Mouse (Mus musculus) ovary, adult 18-20 months (tissue): ENCODE data around the gene Itpk1.

Experiments used
- DNase-seq: peaks from one replicate; pipeline ENCODE4 v3.0.0; 2022; ENCODE audit warnings: low spot score, mixed read lengths

Itpk1 gene

DNA sequence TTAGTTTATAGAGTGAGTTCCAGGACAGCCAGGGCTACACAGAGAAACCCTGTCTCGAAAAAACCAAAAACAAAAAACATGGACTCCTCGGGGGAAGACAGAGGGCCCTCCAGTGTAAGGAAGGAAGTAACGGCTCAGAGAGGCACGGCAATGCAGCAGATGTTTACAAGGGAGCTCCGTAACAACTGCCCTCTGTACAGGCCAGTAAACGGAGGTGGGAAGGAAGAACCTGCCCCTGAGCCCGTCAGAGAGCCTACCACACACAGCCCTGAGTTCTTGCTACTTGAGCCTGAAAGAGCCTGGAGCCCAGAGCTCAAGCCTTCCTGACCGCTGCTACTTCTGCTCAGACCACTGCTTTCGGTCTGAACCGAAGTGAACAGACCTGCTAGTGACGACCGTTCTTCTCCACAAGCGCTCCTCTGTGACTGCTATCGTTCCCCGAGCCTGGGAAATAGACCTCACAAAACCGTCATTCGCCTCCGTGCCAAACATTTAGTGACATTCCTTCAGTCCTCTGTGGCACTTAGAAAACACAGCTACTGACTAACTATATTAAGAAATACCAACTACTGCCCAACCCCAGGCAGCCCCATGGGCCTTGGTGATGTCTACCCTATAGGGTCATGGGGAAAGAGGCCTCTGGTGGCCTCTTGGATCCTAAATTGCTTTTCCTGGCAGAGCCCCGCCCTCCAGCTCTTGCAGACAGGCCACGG, 8.6 kb upstream of the Itpk1 start:
- no peak for DNase-seq

DNA sequence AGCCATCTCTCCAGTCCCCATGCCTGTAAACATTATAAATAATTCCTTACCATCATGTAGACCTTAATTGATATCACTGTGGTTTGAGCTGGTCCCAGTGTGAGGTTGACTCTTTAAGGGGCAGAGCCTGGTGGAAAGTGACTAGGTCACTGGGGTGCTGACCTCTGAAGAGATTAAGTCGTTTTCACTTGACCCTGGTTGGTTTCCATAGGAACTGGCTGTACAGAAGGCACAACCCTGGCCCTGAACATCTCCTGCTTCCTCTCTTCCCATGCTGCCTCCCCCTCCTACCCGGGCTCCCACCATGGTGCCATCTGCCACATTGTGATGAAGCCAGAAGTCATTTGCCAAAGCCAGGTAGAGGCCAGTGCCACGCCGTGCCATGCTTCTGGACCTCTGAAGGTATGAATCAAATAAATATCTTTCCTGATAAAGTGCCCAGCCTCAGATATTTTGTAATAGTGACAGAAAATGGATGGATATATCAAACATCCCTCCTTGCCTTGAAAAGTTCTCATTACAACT, 6.2 kb upstream of the Itpk1 start:
- no peak for DNase-seq

DNA sequence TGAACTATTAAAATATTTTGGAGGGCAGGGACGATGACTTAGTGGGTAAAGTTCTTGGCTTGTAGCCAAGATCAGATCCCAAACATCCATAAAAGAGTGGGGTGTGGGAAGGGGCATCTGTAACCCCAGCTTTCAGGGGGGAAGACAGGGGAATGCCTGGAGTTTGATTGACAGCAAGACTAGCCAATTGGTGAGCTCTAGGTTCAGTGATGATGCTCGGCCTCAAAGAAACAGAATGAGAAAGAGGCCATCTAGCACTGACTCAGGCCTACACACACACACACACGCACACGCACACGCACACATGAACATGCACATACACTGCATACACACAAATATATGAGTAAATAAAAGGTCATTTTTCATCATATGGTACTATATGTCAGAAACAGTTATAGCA, 5.2 kb upstream of the Itpk1 start:
- DNase-seq = no peak

DNA sequence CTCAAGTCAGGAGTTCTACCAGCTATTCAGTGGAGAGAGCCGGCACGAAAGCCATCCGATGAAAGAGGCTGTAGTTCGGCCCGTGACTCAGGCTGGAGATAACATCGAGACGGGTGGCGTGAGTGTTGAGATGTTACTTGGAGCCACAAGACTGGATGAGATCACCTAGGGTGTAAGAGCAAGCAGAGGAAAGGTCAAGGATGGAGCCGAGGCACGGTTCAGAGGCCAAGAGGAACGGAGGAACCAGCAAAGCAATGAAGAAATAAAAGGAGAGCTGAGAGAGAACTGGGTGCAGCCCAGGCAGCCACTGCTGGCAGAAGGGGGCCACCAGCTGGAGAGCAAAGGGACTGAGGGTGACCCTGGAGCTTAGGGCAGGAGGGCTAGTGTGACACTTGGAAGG, 3.5 kb upstream of the Itpk1 start:
- DNase-seq = no peak

GRCm38 (mm10) chr12:102706833-102707463, 2.2 kb upstream of the Itpk1 start:
- no peak for DNase-seq

GRCm38 (mm10) chr12:102705906-102706640, 1.3 kb upstream of the Itpk1 start:
- no peak for DNase-seq

GRCm38 (mm10) chr12:102705216-102705871, 614 bp upstream of the Itpk1 start:
- DNase-seq = peak; percentile 77

- DNase-seq = no peak
Observed at GRCm38 (mm10) chr12:102703921-102704408, 765 bp downstream of the Itpk1 start.

DNA sequence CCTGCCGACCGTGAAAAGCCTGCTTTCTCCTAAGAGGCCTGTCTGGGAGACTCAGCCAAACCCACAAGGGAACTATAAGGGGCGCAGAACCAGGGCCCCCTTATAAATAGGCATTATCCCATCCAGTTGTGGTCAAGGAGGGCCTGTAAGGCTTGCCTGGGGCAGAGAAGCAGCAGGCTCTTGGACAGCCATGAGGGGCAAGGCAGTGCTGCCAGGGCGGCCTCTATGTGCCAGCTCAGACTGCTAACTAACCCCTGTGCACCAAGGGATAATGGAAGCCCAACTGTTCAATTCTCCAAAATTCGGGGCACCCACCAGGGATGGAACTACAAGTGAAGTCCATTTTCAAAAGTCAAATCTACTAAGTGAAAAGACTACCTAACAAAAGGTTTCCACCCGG, 1.3 kb downstream of the Itpk1 start:
- DNase-seq = no peak

DNA sequence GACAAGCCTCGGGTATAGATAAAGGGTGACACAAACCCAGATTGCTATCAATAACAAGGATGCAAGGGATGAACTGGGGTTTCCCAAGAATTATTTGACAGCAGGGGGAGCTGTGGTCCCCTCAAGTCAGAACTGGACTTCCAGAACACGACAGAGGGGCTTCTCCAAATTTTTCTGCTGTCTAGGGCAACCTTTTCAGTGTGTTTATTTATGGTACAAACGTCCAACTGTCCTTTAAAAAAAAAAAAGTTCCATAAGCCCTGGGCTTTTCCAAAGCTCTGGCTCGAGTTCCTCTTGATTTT, 1.7 kb downstream of the Itpk1 start:
- DNase-seq = no peak

DNA sequence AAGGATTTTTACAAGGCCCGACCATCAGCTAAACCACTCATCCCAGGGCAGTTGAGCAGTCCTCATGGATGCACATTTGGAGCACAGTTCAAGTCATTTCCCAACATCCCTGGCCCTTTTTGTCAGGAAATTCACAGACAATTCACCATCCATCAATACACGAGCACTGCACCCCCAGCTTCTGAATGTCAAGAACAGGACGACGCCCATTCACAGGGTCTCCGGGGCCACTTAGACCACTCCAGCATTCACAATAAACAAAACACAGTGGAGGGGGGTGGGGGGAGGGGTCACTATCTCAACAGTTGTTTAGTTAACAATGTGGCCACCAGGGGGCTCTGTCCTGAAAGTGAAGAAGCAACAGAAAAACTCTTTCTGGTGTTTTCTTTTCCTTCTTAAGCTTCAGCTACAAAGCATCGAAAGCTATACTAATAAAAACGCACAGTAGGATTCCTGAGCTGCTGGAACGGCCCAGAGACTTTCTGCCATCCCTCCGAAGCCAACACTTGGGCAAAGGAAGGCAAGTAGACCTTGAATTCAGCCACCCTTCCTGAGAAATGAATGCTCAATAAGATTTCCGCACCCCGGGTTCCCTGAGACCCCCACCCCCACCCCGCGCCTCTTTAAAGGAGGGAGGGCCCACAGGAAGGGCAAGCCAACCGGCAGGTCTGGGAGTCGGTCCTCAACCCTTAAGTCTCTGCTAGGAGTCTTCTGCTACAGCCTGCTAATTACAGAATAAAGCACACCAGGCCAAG, 2.2 kb downstream of the Itpk1 start:
- no peak for DNase-seq

DNA sequence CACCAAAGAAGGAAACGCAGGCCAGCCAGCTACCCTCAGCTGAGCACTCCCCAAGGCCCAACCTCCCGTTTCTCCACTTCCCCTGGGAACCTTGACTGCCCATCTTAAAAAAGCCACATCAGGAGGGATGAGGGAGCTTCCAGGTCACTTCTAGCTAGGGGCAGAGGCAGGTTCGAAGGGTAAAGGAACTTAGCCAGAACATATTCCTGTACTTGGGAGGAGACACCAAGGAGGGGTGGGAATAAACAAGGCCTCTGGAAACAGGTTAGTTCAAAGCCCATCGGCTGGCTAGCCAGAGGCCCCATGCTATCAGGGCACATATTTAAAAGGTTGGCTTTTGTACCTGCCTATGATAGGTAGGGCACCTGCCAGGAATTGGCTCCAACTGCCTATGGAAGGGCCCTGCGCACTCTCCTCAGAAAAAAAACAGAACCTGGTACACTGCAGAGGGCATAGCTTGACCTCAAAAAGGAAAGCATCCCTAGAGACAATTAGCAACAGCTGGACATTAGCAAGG, 3.0 kb downstream of the Itpk1 start:
- no peak for DNase-seq

DNA sequence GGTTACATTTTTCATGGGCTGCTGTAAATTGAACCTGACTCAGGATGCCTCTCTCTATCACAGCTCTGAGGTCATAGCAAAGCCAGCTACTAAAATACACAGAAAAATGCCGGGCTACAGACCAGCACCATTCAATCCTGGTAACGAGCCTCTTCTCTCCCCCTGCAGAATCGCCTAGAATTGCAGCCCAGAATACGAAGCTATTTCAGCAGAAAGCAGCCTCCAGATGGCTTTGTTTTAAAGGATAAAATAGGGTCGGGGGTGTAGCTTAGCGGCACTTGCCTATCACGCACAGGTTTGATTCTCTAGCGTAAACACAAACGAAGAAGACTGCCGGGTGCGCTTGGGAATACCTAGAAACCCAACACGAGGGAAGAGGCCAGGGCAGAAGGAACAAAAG, 4.3 kb downstream of the Itpk1 start:
- no peak for DNase-seq

- DNase-seq = no peak
Observed at GRCm38 (mm10) chr12:102699156-102699555, 5.6 kb downstream of the Itpk1 start.

- no peak for DNase-seq
Observed at GRCm38 (mm10) chr12:102698089-102698684, 6.5 kb downstream of the Itpk1 start.

DNA sequence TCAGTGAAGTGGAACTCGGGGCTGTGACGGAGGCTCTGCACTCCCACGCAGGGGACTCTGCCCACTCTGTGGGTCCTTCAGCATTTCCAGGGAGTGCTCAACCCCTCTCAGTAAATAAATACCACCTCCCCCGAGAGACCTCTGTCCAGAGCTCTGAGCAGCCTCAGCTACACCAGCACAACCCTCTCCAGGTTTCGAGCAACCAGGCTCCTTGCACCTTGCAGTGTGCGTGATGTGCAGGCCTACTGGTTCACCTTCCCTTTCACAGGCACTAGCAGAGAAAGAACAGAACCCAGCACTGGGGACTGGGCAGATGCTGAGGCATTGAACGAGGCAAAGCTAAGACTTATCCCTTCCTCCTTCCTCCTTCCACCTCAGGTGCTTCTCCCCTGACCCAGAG, 7.3 kb downstream of the Itpk1 start:
- DNase-seq = no peak

- DNase-seq = no peak
Observed at GRCm38 (mm10) chr12:102696635-102697354, 7.9 kb downstream of the Itpk1 start.

- no peak for DNase-seq
Observed at GRCm38 (mm10) chr12:102695369-102696239, 9.1 kb downstream of the Itpk1 start.

- no peak for DNase-seq
Observed at GRCm38 (mm10) chr12:102691761-102692160, 13.0 kb downstream of the Itpk1 start.
